Mouse (Mus musculus) bone marrow macrophage, adult 2 months (primary cell): Measurements from ENCODE around the gene Cog5.

Experiments used
- CTCF ChIP-seq: IDR thresholded peaks from 2 replicates; pipeline ENCODE4 v1.5.1; 2012; ENCODE audit warnings: low read depth, mild to moderate bottlenecking, low read length, moderate library complexity
- POLR2A ChIP-seq: IDR thresholded peaks from 2 replicates; pipeline ENCODE4 v1.6.1; 2012; ENCODE audit warnings: mild to moderate bottlenecking, low read depth, low read length, borderline replicate concordance

DNA sequence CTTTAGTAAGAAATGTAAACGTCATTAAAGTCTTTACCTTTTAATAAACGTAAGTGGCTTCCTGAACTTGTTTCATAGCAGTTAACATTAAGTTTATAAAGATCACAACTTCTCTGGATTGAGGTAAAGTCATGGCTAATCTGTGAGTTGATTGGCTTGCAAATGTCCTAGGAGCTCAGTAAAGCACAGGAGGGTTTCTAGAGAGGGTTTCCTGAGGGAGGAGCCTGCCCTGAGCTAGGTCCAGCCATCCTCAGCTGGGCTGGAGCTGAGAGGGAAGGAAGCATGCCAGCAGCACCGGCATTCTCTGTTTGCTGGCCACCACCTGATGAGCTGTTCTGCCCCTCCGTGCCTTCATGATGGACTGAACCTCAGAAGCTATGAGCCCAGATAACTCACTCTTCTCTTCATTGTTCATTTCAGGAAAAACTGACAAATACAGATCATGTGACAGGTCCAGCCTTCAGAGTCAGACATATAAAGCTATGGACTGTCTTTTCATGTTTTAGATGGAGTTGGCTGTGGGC is 245.8 kb downstream of the Cog5 start:
- TF ChIP-seq CTCF, result no peak
- TF ChIP-seq POLR2A, result no peak
